In genomic region chr13:34370281-34370825, GRCm38 (mm10) we compare ENCODE assay signal across 14 mouse cellular contexts.
"Had no signal": no experiment of that assay in that cellular context is flagged by ENCODE, and none has a peak within 500 bp of the region (broad histone marks: within the 10 kb centered on the region; RNA-seq: fewer than 3 reads in every experiment).

No protein-coding gene starts in this region.

- ATAC-seq: liver, postnatal 0 days; lung, postnatal 0 days; midbrain, embryonic 13.5 days; midbrain, embryonic 15.5 days had no signal

- DNase-seq: liver, postnatal 0 days; lung, adult 2 months; lung, postnatal 14 days; lung, postnatal 36 days; retina, postnatal 1 day; right cerebral cortex, adult 18-20 months; right cerebral cortex, postnatal 25 days; right cerebral cortex, postnatal 4 days; thymus, adult 2 months; thymus, postnatal 25 days; thymus, postnatal 4 days had no signal
